Mouse (Mus musculus) testis, postnatal 10 days (tissue): ENCODE measurements around the gene Ccser2.

Experiments used
- DNase-seq: peaks from one replicate; pipeline ENCODE4 v3.0.0; 2021; ENCODE audit warnings: low spot score

Ccser2 gene

DNA sequence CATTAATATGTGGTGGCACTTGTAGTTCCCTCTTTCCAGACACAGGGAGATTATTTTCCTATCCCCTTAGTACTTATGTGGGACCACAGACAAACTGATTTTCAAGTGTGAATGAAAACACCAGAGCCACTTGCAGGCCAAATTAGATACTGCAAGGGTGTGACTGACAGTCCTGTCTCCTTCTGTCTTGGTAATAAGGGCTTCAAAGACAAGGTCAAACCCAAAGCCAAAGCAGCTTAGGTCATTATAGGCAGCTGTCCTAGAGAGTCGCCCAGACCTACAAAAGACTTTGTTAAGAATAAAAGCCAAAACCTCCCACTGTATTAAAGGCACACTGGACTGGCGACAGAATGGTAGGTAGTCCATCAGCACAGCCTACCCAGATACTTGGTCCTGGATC is 30.6 kb downstream of the Ccser2 start:
- DNase-seq: no peak

DNA sequence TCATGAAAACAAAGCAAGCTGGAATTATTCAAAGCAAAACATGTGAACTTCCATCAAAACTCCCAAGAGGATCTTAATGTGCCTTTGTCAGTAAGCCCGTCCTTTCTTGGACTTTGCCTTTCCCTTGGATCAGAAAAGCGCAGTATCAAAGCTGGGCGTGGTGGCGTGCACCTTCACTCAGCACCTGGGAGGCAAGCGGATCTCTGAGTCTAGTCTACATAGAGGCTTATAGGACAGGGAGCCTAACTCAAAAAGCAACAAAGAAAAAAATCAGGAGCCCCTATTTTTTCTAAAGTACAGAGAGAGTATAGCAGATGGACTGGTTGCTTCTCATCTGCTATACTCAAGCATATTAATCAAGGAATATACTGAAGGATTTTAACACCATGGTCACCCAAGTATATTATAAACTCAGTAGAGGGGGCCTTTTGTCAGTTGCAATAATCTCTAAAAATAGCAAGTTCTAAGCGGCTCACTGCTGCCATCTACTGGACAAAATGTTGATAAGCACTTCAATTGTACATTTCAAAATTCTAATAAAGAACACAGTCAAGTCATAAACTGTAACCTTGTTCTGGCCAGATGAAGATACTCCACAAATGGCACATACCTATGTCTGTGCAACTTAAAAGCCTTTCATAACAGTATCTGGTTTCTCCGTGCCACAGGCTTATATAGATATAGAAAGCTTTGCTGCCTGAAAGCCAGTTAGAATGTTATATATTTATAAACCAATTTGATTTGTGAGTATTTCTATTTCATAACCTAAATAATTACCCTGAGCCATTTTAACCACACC is 31.3 kb downstream of the Ccser2 start:
- DNase-seq: peak; percentile 49

DNA sequence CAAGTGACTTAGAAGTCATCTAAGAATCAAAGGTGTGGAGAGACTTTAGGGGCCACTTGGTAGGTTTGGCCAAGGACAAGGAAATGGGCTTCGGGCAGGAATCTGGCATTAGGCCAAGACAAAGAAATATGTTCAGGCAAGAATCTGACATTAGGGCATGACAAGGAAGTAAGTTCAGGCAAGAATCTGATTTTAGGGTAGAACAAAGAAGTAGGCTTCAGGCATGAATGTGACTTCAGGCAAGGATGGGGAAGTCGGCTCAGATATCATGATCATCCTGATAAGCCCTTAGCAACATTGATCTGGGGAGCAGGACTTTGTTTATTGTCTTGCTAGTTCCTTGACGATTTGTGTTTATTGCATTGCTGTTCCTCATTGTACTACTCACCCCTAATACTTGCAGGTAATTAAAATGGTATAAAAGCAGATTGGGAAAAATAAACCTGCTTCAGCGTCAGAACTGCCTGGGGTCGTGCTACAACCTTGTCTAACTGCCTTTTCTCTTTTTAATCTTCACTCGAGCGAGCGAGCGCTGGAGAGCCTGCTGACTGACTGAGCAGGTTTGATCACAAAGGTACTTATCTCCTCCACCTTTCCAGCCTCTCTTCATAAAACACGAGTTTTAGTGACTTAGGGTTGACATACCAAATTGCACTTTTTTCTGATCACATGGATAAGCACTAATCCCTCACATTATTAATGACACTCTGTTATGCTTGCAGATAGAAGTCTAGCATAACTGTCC is 35.8 kb downstream of the Ccser2 start:
- no peak for DNase-seq

DNA sequence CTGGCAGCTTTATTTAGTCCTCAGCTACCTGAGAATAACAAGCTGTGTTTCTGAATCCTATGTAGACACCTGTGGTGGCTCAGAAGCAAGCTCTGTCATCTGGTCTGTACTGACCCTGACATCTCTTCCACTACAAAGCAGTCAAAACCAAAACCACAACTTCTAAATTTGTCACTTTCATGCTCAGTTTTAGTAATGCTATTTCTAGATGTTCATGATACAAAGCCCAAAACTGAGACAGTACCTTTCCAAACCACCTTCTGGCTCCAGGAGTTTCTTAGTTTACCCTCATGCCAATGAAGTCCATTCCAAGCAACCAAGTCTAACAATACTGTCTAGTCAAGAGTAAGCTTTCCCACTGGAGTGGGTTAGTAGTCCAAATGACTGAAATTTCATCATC is 36.5 kb downstream of the Ccser2 start:
- DNase-seq: no peak

DNA sequence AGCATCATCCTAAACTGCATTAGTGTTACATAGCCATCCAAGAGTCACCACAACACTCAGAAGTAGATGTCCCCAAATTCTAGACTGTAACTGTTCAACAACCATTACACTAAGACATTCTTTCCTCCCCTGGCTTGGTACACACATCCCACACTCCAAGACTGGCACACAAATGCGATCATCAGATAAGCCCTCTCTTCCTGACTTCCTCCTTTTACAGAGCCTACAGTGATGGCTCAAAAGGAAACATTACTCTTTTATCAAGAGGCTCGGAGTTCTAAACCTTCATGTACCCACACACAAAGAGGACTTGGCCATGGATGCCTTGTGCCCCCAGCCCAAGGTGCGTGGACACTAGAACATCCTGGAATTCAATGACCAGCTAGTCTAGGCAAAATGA is 45.2 kb downstream of the Ccser2 start:
- no peak for DNase-seq

DNA sequence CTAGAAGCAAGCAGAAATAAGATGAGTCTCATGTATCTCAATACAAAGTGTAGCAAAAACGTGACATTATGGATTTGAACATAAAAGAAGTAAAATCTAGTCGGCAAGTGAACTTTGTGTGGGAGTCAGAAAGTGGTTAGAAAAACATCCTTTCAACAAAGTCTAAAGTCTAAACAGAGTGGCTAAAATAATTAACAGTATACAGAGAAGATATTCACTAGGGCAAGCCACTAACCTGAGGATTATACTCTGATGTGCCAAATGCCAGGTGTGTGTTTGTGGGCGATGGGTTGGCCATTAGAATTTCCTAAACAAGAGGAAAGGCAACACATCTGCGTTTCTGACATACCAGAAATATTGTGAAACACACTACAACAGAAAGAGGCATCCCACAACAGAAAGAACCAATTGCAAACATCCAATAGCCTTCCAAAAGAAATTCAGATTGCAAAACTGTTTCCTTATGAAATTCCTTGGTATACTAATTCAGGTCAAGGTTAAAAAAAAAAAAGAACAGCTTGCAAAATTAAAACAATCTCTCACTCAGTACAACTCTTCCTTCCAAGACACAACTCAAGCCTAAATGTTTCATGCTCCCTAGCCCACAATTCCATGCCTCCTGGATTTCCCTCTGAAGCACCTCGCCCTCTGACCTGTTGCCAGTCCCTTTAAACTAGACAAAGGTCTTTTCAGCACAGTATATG is 47.1 kb downstream of the Ccser2 start:
- no peak for DNase-seq

DNA sequence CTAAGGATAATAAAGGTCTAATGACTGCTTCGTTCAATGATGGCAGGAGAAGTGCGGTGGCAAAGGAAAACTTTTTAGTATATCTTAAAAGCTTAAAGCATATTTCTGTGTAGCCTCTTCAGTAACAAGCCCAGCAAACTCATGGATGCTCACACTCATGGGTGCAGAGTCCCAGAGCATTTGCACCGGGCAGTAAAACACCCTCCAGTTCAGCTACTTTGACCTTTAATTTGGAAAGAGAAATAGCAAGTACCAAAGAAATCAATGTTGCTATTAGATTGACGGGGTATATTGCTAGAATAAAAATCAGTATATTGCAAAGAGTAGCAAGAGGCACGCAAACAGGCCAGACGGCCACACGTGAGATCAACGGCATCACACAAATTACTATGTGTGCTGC is 48.7 kb downstream of the Ccser2 start:
- no peak for DNase-seq

DNA sequence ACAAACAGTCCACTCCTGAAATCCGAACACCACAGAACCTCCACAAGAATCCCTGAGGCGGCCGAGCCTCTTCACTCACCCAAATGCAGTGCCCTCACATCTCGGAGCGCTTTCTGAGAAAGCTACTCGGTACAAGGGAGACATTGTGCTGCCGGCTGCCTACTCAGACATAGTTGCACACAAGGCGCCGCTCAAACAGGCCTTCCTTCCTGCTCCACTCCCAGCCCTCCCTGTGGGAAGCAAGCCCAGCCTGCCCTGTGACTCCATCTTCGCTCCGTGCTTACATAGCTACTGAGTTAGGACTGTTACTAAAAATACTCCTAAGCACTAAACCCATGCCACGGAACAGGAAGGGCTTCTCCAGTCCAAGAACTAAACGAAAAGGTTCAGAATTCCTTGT is 49.4 kb downstream of the Ccser2 start:
- peak; percentile 79 for DNase-seq

DNA sequence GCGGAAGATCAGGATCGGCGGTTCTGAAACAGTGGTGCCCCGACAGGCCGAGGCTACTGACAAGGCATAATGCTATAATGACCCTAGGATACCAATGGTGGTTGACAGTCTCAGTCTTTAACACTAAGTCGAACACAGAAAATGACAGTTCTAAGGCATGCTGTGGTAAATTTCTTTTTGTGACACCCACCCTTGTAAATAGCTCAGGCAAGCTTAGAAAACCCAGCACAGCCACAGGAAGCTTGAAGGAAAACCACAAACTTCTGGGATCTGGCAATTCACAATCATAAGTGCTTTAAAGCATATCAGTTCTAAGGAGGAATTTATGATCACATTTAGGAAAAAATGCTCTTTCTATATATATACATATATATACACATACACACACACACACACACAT is 53.4 kb downstream of the Ccser2 start:
- DNase-seq: no peak

DNA sequence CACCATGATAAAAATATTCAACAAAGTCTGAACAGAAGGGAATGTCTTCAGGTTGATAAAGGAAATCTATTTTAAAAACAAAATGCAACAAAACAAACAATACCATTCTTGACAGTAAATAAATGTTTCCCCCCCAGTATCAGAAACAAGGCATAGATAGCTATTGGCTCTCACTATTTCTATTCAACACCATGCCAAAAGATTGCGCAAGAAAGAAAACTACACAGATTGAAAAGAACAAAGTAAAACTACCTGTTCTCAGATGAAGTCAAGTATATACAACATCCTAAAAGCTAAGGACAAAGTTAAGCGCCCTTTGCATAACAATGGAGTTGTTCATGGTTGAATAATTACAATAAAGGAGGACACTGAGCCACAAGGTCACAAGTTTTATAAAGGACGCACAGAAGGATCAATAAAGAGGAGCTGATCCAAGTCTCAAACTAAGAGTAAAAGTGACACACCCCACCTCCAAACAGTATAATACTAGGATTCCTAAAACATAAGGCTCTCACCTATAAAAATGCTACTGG is 54.0 kb downstream of the Ccser2 start:
- DNase-seq: no peak

DNA sequence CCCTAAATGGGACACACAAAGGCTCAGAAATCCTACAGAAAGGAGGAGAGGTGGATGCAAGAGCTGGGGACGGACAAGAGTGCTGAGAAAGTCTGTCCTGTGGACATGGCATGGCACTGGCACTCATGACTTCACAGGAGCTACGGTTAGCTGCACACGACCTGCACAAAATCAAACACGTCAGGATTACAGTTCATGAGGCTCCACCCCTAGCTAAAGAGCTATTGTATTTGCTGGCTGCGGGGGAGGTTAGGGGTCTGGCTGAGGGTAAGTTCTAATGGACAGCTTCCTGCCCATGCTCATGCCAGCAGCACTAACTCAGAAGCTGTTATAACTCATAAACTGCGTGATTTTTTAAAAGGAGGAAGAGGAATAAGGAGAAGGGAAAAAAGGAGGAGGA is 56.8 kb downstream of the Ccser2 start:
- no peak for DNase-seq

DNA sequence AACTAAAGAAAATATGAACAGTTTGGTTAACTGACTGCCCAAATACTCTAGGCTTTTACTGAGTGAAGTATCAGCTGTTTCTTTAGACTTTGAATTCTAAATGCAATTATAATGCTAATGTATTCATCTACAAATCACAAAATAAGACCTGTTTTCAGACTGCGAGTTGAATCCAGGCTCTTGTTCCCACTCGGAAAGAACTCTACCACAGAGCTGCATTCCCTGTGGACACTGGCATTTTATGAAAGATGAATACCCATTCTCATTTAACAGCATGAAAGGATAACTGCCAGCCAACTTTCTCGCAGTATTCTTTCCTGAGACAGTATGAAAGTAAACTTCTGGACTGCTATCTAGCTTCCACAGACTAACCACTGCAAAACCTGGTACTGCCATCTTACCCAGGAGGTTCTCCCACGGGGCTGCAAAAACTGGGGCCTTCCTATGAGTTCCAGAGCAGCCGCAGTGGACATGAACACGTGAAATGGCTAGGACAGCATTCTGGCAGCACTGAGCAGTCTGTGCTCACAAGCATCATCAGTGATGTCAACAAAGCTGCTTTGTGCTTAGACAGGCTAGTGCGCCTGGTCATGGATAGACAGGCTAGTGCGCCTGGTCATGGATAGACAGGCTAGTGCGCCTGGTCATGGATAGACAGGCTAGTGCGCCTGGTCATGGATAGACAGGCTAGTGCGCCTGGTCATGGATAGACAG is 62.6 kb downstream of the Ccser2 start:
- no peak for DNase-seq

DNA sequence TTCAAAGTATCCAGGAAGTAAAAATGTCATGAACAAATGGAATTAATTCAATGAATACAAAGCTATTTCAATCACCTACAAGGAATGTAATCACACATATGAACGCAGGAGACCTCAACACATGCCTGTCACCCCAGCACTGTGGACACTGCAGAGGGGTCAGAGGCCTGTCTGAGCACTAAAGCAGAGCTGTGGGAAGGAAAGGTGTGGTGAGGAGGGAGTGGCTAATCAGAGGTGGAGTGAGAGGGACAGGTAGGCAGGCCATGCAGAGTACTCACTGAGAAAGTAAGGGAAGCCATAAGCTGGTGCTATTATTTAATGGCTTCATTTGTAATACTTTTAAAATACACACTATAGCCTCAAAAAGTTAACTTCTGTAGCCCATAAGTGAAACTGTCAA is 64.4 kb downstream of the Ccser2 start:
- no peak for DNase-seq

DNA sequence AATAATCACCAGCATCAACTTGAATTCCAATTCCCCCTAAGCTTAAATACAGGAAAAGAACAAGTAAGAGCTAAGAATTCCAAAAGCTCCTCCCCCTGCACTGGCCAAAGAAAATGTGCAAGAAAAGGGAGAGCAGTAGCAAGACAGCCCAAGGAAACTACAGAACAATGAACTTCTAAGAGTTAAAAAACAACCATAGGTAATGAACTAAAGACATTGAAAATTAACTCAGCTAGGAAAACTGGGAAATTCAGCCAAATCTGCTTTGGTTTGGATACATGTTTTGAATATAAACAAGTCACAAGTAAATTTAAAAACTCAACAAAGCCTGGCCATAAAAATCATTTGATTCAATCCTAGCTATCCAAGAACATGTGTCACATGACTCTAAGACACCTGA is 67.7 kb downstream of the Ccser2 start:
- DNase-seq: no peak

DNA sequence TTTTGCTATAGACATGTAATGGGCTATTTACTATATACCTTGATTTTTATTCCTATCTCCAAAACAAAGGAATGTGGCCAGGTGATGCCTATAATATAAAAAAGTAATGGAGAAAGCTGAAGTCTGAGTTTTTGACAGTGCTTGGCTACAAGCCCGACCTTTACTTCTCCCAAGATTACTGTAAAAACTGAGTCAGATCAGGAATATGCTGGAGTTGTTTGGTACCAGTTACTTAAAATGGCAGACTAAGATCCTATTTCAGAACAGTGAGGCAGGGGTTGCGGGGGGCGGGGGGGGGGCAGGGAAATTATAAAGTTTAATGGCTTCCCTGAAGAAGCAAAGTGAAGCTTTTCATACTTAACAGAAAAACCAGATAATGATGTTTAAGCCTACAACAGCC is 73.9 kb downstream of the Ccser2 start:
- DNase-seq: no peak

DNA sequence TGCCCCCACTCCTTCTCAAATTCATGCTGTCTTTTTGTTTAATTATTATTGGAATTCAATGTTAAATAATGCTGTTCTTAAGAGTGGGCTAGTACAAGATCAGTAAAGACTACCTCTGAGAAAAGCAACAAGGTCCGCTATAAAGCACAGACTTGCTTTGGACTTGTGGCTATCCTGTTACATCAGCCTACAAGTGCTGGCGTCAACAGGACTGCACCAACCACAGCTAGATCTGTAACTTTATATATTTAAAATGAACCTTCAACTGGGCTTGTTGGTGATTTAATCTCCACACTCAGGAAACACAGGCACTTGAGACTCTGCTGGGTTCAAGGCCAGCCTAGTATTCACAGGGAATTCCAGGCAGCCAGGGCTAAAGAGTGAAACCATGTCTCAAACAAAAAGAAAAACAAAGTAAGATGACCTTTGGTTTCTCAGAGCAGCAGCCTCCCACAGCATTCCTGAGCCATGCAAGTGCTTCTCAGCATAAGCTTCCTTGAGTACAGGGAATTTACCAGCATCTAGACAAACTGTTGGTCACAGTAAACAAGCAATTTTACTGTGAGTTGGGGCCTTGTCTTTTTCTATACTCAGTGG is 75.7 kb downstream of the Ccser2 start:
- peak; percentile 47 for DNase-seq

DNA sequence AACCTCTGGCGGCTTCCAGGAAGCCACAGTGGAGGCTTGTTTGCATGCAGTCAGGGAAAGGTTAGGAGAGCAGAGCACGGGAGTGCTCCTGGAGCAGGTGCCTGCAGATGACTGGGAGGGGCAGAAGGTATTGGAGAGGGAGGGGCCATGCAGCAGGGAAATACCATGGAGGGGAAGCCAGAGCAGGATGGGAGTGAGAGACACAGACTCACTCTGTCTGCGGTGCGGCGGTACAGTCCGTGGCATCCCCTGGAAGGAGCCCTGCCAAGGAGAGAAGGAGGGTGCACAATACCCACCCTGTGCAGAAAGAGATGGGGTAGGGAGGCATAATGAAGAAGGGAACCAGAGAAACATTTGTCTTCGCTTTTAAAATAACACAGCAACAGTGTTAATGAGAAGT is 78.4 kb downstream of the Ccser2 start:
- no peak for DNase-seq

DNA sequence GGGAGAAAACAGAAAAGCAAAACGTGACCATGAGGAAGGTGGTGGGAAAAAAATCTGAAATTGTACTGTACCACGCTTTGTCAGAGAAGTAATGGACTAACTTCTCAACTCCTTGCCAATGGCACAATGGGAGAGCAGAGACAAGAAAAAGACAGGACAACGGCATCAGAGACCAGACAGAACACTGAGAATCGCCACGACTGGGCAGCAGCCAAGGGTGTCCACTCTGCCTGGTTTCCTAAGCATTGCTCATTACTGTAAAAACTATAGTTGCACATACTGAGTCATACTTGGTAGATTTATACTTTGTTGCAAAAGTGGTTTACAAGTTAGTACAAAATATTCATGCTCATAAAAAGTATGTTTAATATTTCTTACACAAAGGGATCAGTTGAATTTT is 82.9 kb downstream of the Ccser2 start:
- no peak for DNase-seq

DNA sequence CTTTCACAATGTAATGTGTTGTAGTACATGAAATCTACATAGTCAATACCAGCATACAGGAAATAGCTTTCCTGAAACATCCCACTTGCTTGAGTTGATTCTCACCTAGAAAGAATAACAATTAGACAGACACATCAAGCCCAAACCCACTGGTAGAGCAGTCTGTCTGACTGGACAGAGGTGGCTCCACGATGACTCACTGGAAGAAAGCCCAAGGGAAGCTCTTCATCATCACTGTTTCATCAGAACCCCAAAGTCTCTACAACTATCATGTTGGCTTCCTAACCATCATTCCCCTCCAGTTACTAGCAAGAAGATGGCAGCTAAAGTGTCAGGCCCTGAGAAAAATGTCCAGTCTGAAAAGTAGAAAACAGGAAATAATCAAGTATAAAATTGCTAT is 83.5 kb downstream of the Ccser2 start:
- no peak for DNase-seq

DNA sequence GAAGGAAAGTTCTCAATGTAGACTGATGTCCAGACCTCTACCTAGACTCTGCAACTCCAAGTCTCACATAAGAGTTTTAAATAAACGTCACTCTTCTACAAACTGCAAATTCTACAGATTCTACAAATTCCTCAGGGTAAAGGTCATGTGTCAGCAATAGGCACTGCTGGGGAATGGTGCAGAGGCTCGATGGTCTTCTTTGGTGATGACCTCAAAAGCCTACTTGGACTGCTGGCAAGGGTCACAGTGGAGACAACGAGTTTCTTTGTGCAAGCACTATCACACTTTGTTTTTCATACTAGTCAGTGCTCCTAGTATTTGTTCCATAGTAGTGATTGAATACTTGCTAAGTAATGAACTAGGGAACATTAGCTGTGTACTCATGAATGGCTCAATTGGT is 85.0 kb downstream of the Ccser2 start:
- no peak for DNase-seq

DNA sequence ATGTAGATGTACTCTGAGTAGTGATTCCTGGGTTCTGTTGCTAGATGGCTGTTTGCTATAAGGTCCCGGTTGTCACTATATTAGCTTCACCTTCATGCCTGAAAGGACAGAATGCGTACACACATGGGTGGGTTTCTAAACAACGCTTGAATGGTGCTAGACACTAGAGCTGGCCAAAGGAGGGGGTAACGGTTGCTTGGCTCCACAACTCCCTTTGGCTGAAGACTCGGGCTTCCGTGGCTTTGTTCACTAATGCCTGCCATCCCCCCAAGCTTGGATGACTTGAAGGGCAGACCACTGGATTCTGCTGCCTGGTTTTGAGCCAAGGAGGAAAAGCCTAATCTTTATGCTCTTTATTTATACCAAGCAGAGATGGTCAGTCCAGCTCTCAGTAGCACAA is 98.3 kb downstream of the Ccser2 start:
- no peak for DNase-seq
